Mouse (Mus musculus) myocyte (in vitro differentiated cells): ENCODE results near the gene Gm16181.

Source experiments
- CEBPB ChIP-seq: IDR thresholded peaks from 2 replicates; pipeline ENCODE4 v1.6.1; 2011; ENCODE audit warnings: mild to moderate bottlenecking, moderate library complexity; ENCODE audit not compliant: poor library complexity, insufficient read depth, severe bottlenecking
- E2F4 ChIP-seq: IDR thresholded peaks from one replicate; pipeline ENCODE4 v1.6.1; 2011; ENCODE audit warnings: mild to moderate bottlenecking, control low read depth, moderate library complexity; ENCODE audit not compliant: insufficient read depth
- MAX ChIP-seq: IDR thresholded peaks from one replicate; pipeline ENCODE4 v1.6.1; 2011; ENCODE audit warnings: low read depth, mild to moderate bottlenecking, control low read depth
- MYOD1 ChIP-seq, 3 experiments: IDR thresholded peaks; one replicate each; pipeline ENCODE4 v1.6.1; 2011; ENCODE audit warnings: control low read depth in 2 of 3, low read depth in 2 of 3, mild to moderate bottlenecking in 2 of 3, moderate library complexity in 1 of 3; ENCODE audit not compliant: insufficient read length in 2 of 3, control insufficient read depth in 1 of 3
- MYOG ChIP-seq, 3 experiments: IDR thresholded peaks; one replicate each; pipeline ENCODE4 v1.6.1; 2011; ENCODE audit warnings: control low read depth in 2 of 3, low read depth in 2 of 3, mild to moderate bottlenecking in 2 of 3; ENCODE audit not compliant: insufficient read length in 2 of 3, control insufficient read depth in 1 of 3, insufficient read depth in 1 of 3
- POLR2A ChIP-seq: IDR thresholded peaks from one replicate; pipeline ENCODE4 v1.6.1; 2011; ENCODE audit warnings: low read depth, mild to moderate bottlenecking, control low read depth, moderate library complexity; ENCODE audit not compliant: insufficient read length
- POLR2AphosphoS2 ChIP-seq: IDR thresholded peaks from one replicate; pipeline ENCODE4 v1.6.1; 2011; ENCODE audit warnings: low read depth, control low read depth; ENCODE audit not compliant: insufficient read length
- REST ChIP-seq: IDR thresholded peaks from one replicate; pipeline ENCODE4 v1.6.1; 2011; ENCODE audit warnings: mild to moderate bottlenecking, control low read depth, moderate library complexity; ENCODE audit not compliant: insufficient read depth, insufficient read length
- SRF ChIP-seq: IDR thresholded peaks from one replicate; pipeline ENCODE4 v1.6.1; 2011; ENCODE audit warnings: low read depth; ENCODE audit not compliant: control insufficient read depth, insufficient read length
- TCF12 ChIP-seq: IDR thresholded peaks from one replicate; pipeline ENCODE4 v1.6.1; 2011; ENCODE audit warnings: mild to moderate bottlenecking, control low read depth; ENCODE audit not compliant: poor library complexity, insufficient read depth, severe bottlenecking
- USF1 ChIP-seq: IDR thresholded peaks from one replicate; pipeline ENCODE4 v1.6.1; 2011; ENCODE audit warnings: low read depth, mild to moderate bottlenecking, control low read depth, moderate library complexity

DNA sequence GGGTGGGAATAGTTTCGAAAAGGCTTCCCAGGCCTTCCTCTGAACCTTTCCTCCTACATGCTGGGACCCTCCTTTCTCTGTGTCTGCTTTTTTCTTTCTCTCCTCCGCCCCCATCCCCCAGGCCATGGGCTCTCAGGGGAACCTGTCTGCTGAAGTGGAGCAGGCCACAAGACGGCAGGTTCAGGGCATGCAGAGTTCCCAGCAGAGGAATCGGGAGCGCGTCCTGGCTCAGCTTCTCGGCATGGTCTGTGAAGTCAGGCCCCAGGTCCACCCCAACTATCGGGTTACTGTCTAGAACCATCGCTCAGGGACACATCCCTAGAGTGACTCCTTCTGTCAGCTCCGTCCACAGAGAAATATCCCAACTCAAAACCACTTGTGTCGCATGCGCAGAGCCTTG, 16.9 kb downstream of the Gm16181 start:
- TF ChIP-seq POLR2AphosphoS2 (no peak), POLR2A (no peak), E2F4 (no peak), USF1 (no peak), MYOD1 (IDR thresholded peaks at IDR 0.05; ENCODE audit: control insufficient read depth in 1 of 3, insufficient read length in 2 of 3, low read depth in 2 of 3) (no peak), MYOG (IDR thresholded peaks at IDR 0.05; ENCODE audit: control insufficient read depth in 1 of 3, insufficient read depth in 1 of 3, insufficient read length in 2 of 3, low read depth in 2 of 3) (no peak), CEBPB (no peak), REST (no peak), MAX (no peak), SRF (no peak), TCF12 (no peak)
